Mouse (Mus musculus): Measurements from ENCODE around the gene Rab3a.

DNA sequence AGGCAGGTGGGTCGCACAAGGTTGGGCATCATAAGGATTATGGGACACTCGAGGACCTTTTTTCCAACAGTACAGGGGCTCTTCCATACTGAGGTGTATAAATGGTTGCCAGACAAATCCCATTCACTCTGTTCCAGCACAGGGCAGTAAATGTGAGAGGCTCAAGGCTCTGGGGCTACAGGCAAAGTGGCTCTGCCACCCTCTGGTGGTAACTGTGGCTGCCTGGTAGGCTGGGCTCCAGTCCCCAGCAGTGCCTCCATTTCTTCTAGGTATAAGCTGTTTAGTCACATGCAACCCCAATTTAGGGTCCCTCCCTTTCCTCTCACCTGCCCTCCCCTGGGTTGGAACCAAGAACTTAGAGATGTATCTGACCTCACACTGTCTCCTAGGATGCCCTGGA is 40.9 kb downstream of the Rab3a start:
- TF ChIP-seq GATA1 (IDR thresholded peaks at IDR 0.05; ENCODE audit: borderline replicate concordance, low read length) (no peak), FLI1 (IDR thresholded peaks at IDR 0.05; ENCODE audit: low read length) (no peak)
